Mouse (Mus musculus): Measurements from ENCODE around the gene Timm44.

- TF ChIP-seq CHD2 (IDR thresholded peaks at IDR 0.05; ENCODE audit: low read depth, low read length) (no peak), ZNF384 (IDR thresholded peaks at IDR 0.05; ENCODE audit: low read depth, low read length) (no peak), HCFC1 (IDR thresholded peaks at IDR 0.05; ENCODE audit: borderline replicate concordance, insufficient read depth, low read length) (no peak)
These were observed 17.0 kb upstream of the Timm44 start for GRCm38 (mm10) chr8:4292738-4293137.
